Mouse (Mus musculus): ENCODE data around the gene Trim30b. TPM values are rescaled to one million over a fixed set of nuclear protein-coding genes. Genes with fewer than 3 reads are reported as not detected.

Gene Trim30b
- not detected in 2 replicates for polyA plus RNA-seq (2014; fragmentation: Nextera tagmentation; extraction: Ambion mirVana)

GRCm38 (mm10) chr7:104369736-104370414, at the start of gene Trim30b:
Gene Trim30b (minus strand): TSS chr7:104369884.
- no peak for ATAC-seq (ENCODE audit: insufficient read depth, low FRiP score, low TSS enrichment)
- H3K36me3 ChIP-seq (ENCODE audit: control insufficient read depth, insufficient read depth, low read length): no peaks in the 10 kb centered on the region
- no peak for DNase-seq (ENCODE audit: low spot score)
- WGBS: 68% methylated on average over 1 of the region's 1 CpGs
- H3K9me3 ChIP-seq (ENCODE audit: control insufficient read depth, low read length): no peaks in the 10 kb centered on the region
- no peaks in the 10 kb centered on the region for H3K4me1 ChIP-seq (ENCODE audit: control insufficient read depth, insufficient read depth, low read length)
- no peak within 1 kb of the TSS for H3K4me3 ChIP-seq (ENCODE audit: low read depth, low read length)
- no peak within 1 kb of the TSS for H3K9ac ChIP-seq (ENCODE audit: low read length)
- no peak within 1 kb of the TSS for H3K4me2 ChIP-seq (ENCODE audit: low read depth)
- H3K27ac ChIP-seq (ENCODE audit: low read depth, low read length): no peak within 1 kb of the TSS
- no peaks in the 10 kb centered on the region for H3K27me3 ChIP-seq (ENCODE audit: control insufficient read depth, insufficient read depth, low read length)

GRCm38 (mm10) chr7:104404460-104404950, 34.8 kb upstream of the Trim30b start:
- Histone ChIP-seq H3K9ac (ENCODE audit: low read length) (no peak overlapping the region), H3K4me3 (ENCODE audit: low read depth, low read length) (no peak overlapping the region), H3K36me3 (ENCODE audit: control insufficient read depth, insufficient read depth, low read length) (no peaks in the 10 kb centered on the region), H3K9me3 (ENCODE audit: control insufficient read depth, low read length) (no peaks in the 10 kb centered on the region), H3K4me2 (ENCODE audit: low read depth) (no peak overlapping the region), H3K4me1 (ENCODE audit: control insufficient read depth, insufficient read depth, low read length) (no peaks in the 10 kb centered on the region), H3K27ac (ENCODE audit: low read depth, low read length) (no peak overlapping the region), H3K27me3 (ENCODE audit: control insufficient read depth, insufficient read depth, low read length) (no peaks in the 10 kb centered on the region)
- DNase-seq (ENCODE audit: low spot score) (no peak), ATAC-seq (ENCODE audit: insufficient read depth, low FRiP score, low TSS enrichment) (no peak)
- WGBS: 97% methylated on average over 3 of the region's 3 CpGs

GRCm38 (mm10) chr7:104401140-104401539, 31.5 kb upstream of the Trim30b start:
- Histone ChIP-seq H3K4me1 (ENCODE audit: control insufficient read depth, insufficient read depth, low read length) (no peaks in the 10 kb centered on the region), H3K4me2 (ENCODE audit: low read depth) (no peak overlapping the region), H3K9me3 (ENCODE audit: control insufficient read depth, low read length) (no peaks in the 10 kb centered on the region), H3K4me3 (ENCODE audit: low read depth, low read length) (no peak overlapping the region), H3K27me3 (ENCODE audit: control insufficient read depth, insufficient read depth, low read length) (no peaks in the 10 kb centered on the region), H3K9ac (ENCODE audit: low read length) (no peak overlapping the region), H3K27ac (ENCODE audit: low read depth, low read length) (no peak overlapping the region), H3K36me3 (ENCODE audit: control insufficient read depth, insufficient read depth, low read length) (no peaks in the 10 kb centered on the region)
- no peak for ATAC-seq (ENCODE audit: insufficient read depth, low FRiP score, low TSS enrichment)
- DNase-seq (ENCODE audit: low spot score): no peak

DNA sequence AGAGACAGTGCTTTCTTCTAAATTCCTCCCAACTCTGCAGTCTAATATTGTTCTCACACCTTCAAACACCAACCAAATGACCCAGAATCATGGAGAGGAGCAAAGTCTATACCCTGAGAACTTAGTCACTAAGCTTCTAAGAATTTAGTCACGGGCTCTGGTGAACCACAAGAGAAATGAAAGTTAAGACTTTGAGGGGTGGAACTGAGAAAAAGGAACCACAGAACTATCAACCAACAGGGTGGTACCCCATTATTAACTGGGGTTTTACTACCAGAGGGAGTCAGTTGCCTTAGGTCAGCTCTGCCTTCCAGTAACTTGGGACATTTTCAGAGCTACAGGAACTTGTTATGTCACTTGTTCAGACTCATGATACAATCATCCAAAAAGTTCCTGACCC, 31.0 kb upstream of the Trim30b start, which contains the start of gene Trim30c:
TSS of gene Trim30c (minus strand) at position 140 of the 400 bp plus-strand sequence.
- no peak within 1 kb of the TSS for H3K9ac ChIP-seq (ENCODE audit: low read length)
- H3K4me2 ChIP-seq (ENCODE audit: low read depth): no peak within 1 kb of the TSS
- DNase-seq (ENCODE audit: low spot score): no peak
- 82% methylated on average over 1 of the region's 1 CpGs for WGBS
- H3K27ac ChIP-seq (ENCODE audit: low read depth, low read length): no peak within 1 kb of the TSS
- no peak for ATAC-seq (ENCODE audit: insufficient read depth, low FRiP score, low TSS enrichment)
- H3K4me3 ChIP-seq (ENCODE audit: low read depth, low read length): no peak within 1 kb of the TSS
- no peaks in the 10 kb centered on the region for H3K9me3 ChIP-seq (ENCODE audit: control insufficient read depth, low read length)
- H3K27me3 ChIP-seq (ENCODE audit: control insufficient read depth, insufficient read depth, low read length): no peaks in the 10 kb centered on the region
- no peaks in the 10 kb centered on the region for H3K4me1 ChIP-seq (ENCODE audit: control insufficient read depth, insufficient read depth, low read length)
- H3K36me3 ChIP-seq (ENCODE audit: control insufficient read depth, insufficient read depth, low read length): no peaks in the 10 kb centered on the region

- Histone ChIP-seq H3K27me3 (ENCODE audit: control insufficient read depth, insufficient read depth, low read length) (no peaks in the 10 kb centered on the region), H3K9me3 (ENCODE audit: control insufficient read depth, low read length) (no peaks in the 10 kb centered on the region), H3K4me1 (ENCODE audit: control insufficient read depth, insufficient read depth, low read length) (no peaks in the 10 kb centered on the region), H3K4me3 (ENCODE audit: low read depth, low read length) (no peak overlapping the region), H3K9ac (ENCODE audit: low read length) (no peak overlapping the region), H3K27ac (ENCODE audit: low read depth, low read length) (no peak overlapping the region), H3K4me2 (ENCODE audit: low read depth) (no peak overlapping the region), H3K36me3 (ENCODE audit: control insufficient read depth, insufficient read depth, low read length) (no peaks in the 10 kb centered on the region)
- 89% methylated on average over 1 of the region's 1 CpGs for WGBS
- ATAC-seq (ENCODE audit: insufficient read depth, low FRiP score, low TSS enrichment) (no peak), DNase-seq (ENCODE audit: low spot score) (no peak)
Measured at GRCm38 (mm10) chr7:104398492-104398891, 28.8 kb upstream of the Trim30b start.

GRCm38 (mm10) chr7:104366339-104366738, 3.3 kb downstream of the Trim30b start:
- ATAC-seq (ENCODE audit: insufficient read depth, low FRiP score, low TSS enrichment): no peak
- no peaks in the 10 kb centered on the region for H3K27me3 ChIP-seq (ENCODE audit: control insufficient read depth, insufficient read depth, low read length)
- no peak overlapping the region for H3K4me2 ChIP-seq (ENCODE audit: low read depth)
- no peaks in the 10 kb centered on the region for H3K9me3 ChIP-seq (ENCODE audit: control insufficient read depth, low read length)
- DNase-seq (ENCODE audit: low spot score): no peak
- H3K4me3 ChIP-seq (ENCODE audit: low read depth, low read length): no peak overlapping the region
- no peaks in the 10 kb centered on the region for H3K4me1 ChIP-seq (ENCODE audit: control insufficient read depth, insufficient read depth, low read length)
- no peak overlapping the region for H3K27ac ChIP-seq (ENCODE audit: low read depth, low read length)
- no peaks in the 10 kb centered on the region for H3K36me3 ChIP-seq (ENCODE audit: control insufficient read depth, insufficient read depth, low read length)
- no peak overlapping the region for H3K9ac ChIP-seq (ENCODE audit: low read length)

DNA sequence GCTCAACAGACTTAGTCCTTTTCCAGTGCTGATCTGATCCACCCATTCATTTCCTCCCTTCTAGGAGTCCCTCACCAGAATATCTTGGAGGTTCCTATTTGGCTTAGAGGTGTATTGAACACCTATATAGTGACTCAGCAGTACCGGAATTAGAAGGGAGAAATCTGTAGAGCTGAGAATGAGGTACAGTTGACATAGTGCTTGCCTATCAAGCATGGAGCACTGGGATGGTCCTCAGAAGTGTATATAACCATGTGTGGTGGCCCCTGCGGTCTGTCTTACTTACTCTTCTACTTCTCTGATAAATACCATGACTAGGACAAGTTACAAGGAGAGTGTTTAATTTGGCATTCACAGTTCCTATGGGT, 16.1 kb downstream of the Trim30b start:
- DNase-seq (ENCODE audit: low spot score): no peak
- Histone ChIP-seq H3K4me3 (ENCODE audit: low read depth, low read length) (no peak overlapping the region), H3K27me3 (ENCODE audit: control insufficient read depth, insufficient read depth, low read length) (no peaks in the 10 kb centered on the region), H3K27ac (ENCODE audit: low read depth, low read length) (no peak overlapping the region), H3K9ac (ENCODE audit: low read length) (no peak overlapping the region), H3K36me3 (ENCODE audit: control insufficient read depth, insufficient read depth, low read length) (no peaks in the 10 kb centered on the region), H3K4me1 (ENCODE audit: control insufficient read depth, insufficient read depth, low read length) (no peaks in the 10 kb centered on the region), H3K4me2 (ENCODE audit: low read depth) (no peak overlapping the region; the same call in 1 of the 2 replicates), H3K9me3 (ENCODE audit: control insufficient read depth, low read length) (no peaks in the 10 kb centered on the region)
- peak; percentile 12; the same call in 1 of the 2 replicates for ATAC-seq (ENCODE audit: insufficient read depth, low FRiP score, low TSS enrichment)
- 75% methylated on average over 2 of the region's 2 CpGs for WGBS

GRCm38 (mm10) chr7:104352717-104353599, 16.7 kb downstream of the Trim30b start, which contains the start of gene Trim12c:
Gene Trim12c (minus strand): TSS chr7:104353362.
- DNase-seq (ENCODE audit: low spot score): peak; percentile 60
- ATAC-seq (ENCODE audit: insufficient read depth, low FRiP score, low TSS enrichment): peak; percentile 88
- Histone ChIP-seq H3K9me3 (ENCODE audit: control insufficient read depth, low read length) (no peaks in the 10 kb centered on the region), H3K4me3 (ENCODE audit: low read depth, low read length) (peak within 1 kb of the TSS; percentile 26), H3K36me3 (ENCODE audit: control insufficient read depth, insufficient read depth, low read length) (no peaks in the 10 kb centered on the region), H3K27ac (ENCODE audit: low read depth, low read length) (no peak within 1 kb of the TSS), H3K4me1 (ENCODE audit: control insufficient read depth, insufficient read depth, low read length) (no peaks in the 10 kb centered on the region), H3K4me2 (ENCODE audit: low read depth) (peak within 1 kb of the TSS; percentile 33), H3K27me3 (ENCODE audit: control insufficient read depth, insufficient read depth, low read length) (no peaks in the 10 kb centered on the region), H3K9ac (ENCODE audit: low read length) (no peak within 1 kb of the TSS)
- WGBS: 8% methylated on average over 14 of the region's 14 CpGs

All from neural tube, embryonic 11.5 days (tissue).